Mouse (Mus musculus): Measurements from ENCODE around the gene Egln1. TPM values are rescaled to one million over a fixed set of nuclear protein-coding genes. Genes with fewer than 3 reads are reported as not detected.

Egln1 gene
- polyA plus RNA-seq, 1 experiment from 2014 or later = 10.1 TPM

DNA sequence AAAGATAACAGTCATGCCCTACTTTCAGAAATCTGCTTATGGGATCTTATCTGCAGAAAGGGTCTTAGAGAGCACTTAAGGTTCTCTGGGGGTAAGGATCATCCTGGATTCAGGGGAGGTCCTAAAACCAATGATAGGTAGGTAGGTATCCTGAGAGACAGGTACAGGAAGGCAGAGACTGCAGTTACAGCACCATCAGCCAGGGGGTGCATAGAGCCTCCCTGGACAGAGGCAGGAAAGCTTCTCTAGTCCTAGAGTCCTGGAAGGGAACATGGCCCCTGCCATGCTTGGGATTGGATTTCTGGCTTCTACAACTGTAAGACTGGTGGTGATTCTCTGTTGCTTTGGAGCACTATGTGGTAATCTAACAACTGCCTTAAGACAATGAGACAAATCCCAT is 89.7 kb downstream of the Egln1 start:
- H3K4me3 ChIP-seq = no peak overlapping the region
- peaks cover 15% of the 10 kb centered on the region; the same call in 1 of the 2 replicates for H3K9me3 ChIP-seq
- peaks cover 69% of the 10 kb centered on the region for H3K36me3 ChIP-seq
- H3K27ac ChIP-seq = no peak overlapping the region
- DNase-seq (ENCODE audit: low spot score) = no peak
- no peaks in the 10 kb centered on the region for H3K27me3 ChIP-seq (ENCODE audit: insufficient read depth, poor library complexity, severe bottlenecking)
- H3K4me1 ChIP-seq (replicated peaks) = peaks cover 19% of the 10 kb centered on the region

Other genes with a start within 250 kb of the Egln1 start
- 49.2 and 49.7 TPM in 2 replicates for gene Ttc13, start 227.3 kb downstream of the Egln1 start, polyA plus RNA-seq (2016; fragmentation: Nextera tagmentation; extraction: Ambion mirVana)
- 34.3 and 38.1 TPM in 2 replicates for gene Arv1, start 227.2 kb downstream of the Egln1 start, polyA plus RNA-seq (2016; fragmentation: Nextera tagmentation; extraction: Ambion mirVana)
- 4.3 and 6.7 TPM in 2 replicates for gene Fam89a, start 197.5 kb downstream of the Egln1 start, polyA plus RNA-seq (2016; fragmentation: Nextera tagmentation; extraction: Ambion mirVana)
- 0.81 and 3.3 TPM in 2 replicates for gene Trim67, start 156.2 kb downstream of the Egln1 start, polyA plus RNA-seq (2016; fragmentation: Nextera tagmentation; extraction: Ambion mirVana)
- 143 and 147 TPM in 2 replicates for gene Gnpat, start 86.3 kb downstream of the Egln1 start, polyA plus RNA-seq (2016; fragmentation: Nextera tagmentation; extraction: Ambion mirVana)
- gene 2810004N23Rik, start 86.2 kb downstream of the Egln1 start, polyA plus RNA-seq (2016; fragmentation: Nextera tagmentation; extraction: Ambion mirVana) = 51.4 and 71.3 TPM in 2 replicates
- gene Exoc8, start 51.6 kb downstream of the Egln1 start, polyA plus RNA-seq (2016; fragmentation: Nextera tagmentation; extraction: Ambion mirVana) = 8.4 and 9.5 TPM in 2 replicates
- gene Sprtn, start 51.4 kb downstream of the Egln1 start, polyA plus RNA-seq (2016; fragmentation: Nextera tagmentation; extraction: Ambion mirVana) = 11.0 and 11.7 TPM in 2 replicates
- gene Tsnax, start 63.7 kb upstream of the Egln1 start, polyA plus RNA-seq (2016; fragmentation: Nextera tagmentation; extraction: Ambion mirVana) = 128 and 131 TPM in 2 replicates
- gene Disc1, start 104.9 kb upstream of the Egln1 start, polyA plus RNA-seq (2016; fragmentation: Nextera tagmentation; extraction: Ambion mirVana) = 1.6 and 2.1 TPM in 2 replicates